Mouse (Mus musculus): ENCODE measurements around the gene Gm266.

DNA sequence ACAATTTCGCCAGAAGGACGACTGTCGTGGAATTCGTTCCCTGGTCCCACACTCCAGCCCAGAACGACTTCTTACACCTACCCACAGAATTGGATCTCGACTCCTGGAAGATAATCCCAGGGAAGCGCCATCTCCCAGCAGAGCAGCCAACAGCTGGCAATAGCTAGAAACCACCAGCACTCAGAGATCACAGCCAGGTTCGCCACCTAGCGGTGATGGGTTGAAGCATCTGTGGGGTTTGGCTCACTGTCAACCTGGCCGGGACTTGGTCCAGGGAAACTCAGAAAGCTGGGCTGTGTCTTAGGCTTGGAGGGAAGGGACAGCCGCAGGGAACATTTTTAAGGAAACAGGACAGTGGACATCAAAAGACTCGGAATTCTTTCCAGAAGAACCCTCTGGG, 19.3 kb upstream of the Gm266 start:
- TF ChIP-seq CTCF (IDR thresholded peaks at IDR 0.05; ENCODE audit: insufficient read depth, low read length) (peak; percentile 97), POLR2A (IDR thresholded peaks at IDR 0.05; ENCODE audit: borderline replicate concordance, extremely low read depth, low read depth, low read length) (no peak)
